Mouse (Mus musculus) limb, embryonic 10.5 days (tissue): ENCODE data around the gene P2ry2. TPM values are rescaled to one million over a fixed set of nuclear protein-coding genes. Genes with fewer than 3 reads are reported as not detected.

ENCODE experiments used
- polyA plus RNA-seq: library from polyadenylated mRNA; unstranded; fragments of >200 nt; fragmentation: Nextera tagmentation; extraction: Ambion mirVana; gene quantifications from 2 replicates; pipeline ENCODE4 v1.2.1, GENCODE M21; 2016

The P2ry2 gene
- polyA plus RNA-seq, 1 experiment from 2014 or later, result 0.51 TPM

Other genes with a start within 250 kb of the P2ry2 start
- 5.9 and 7.9 TPM in 2 replicates for gene Relt, start 149.4 kb downstream of the P2ry2 start, polyA plus RNA-seq
- 9.6 and 11.0 TPM in 2 replicates for gene Arhgef17, start 80.8 kb downstream of the P2ry2 start, polyA plus RNA-seq
- 1.1 and 1.6 TPM in 2 replicates for gene P2ry6, start 38.2 kb downstream of the P2ry2 start, polyA plus RNA-seq
- gene Fchsd2, start 80.0 kb upstream of the P2ry2 start, polyA plus RNA-seq, result 16.1 and 21.5 TPM in 2 replicates